Mouse (Mus musculus) kidney, embryonic 14.5 days (tissue): ENCODE data around the gene Crygc. TPM values are rescaled to one million over a fixed set of nuclear protein-coding genes. Genes with fewer than 3 reads are reported as not detected.

Source experiments
- ATAC-seq: fragments of 200-750 bp; cut with Nextera tagmentation; 2 replicates; pipeline ENCODE4 v1.8.0; 2017; ENCODE audit warnings: moderate number of reproducible peaks, mild to moderate bottlenecking, moderate TSS enrichment, moderate library complexity; ENCODE audit not compliant: low FRiP score, low TSS enrichment
- H3K27ac ChIP-seq: fragments of 300-500 bp; sonication (generic); 2 replicates; pipeline ENCODE4 v1.5.1; 2014; ENCODE audit warnings: low read depth, mild to moderate bottlenecking, low read length, moderate library complexity, mixed read lengths
- H3K27me3 ChIP-seq: fragments of 300-500 bp; sonication (generic); 2 replicates; pipeline ENCODE4 v1.6.1; 2014; ENCODE audit warnings: mild to moderate bottlenecking, low read length; ENCODE audit not compliant: control insufficient read depth, insufficient read depth
- H3K36me3 ChIP-seq: fragments of 300-500 bp; sonication (generic); 2 replicates; pipeline ENCODE4 v1.6.1; 2014; ENCODE audit warnings: low read length, mixed read lengths; ENCODE audit not compliant: control insufficient read depth, insufficient read depth
- H3K4me1 ChIP-seq: fragments of 300-500 bp; sonication (generic); 2 replicates; pipeline ENCODE4 v1.6.1; 2014; ENCODE audit warnings: low read length, mixed read lengths; ENCODE audit not compliant: control insufficient read depth, insufficient read depth
- H3K4me2 ChIP-seq: fragments of 300-500 bp; sonication (generic); replicated peaks from 2 replicates; pipeline ENCODE4 v1.6.1; 2014; ENCODE audit warnings: low read depth, mild to moderate bottlenecking, low read length
- H3K4me3 ChIP-seq: fragments of 300-500 bp; sonication (generic); 2 replicates; pipeline ENCODE4 v1.5.1; 2014; ENCODE audit warnings: mild to moderate bottlenecking, low read length
- H3K9ac ChIP-seq: fragments of 300-500 bp; sonication (generic); 2 replicates; pipeline ENCODE4 v1.6.1; 2014; ENCODE audit warnings: low read depth, mild to moderate bottlenecking, low read length, moderate library complexity
- H3K9me3 ChIP-seq: fragments of 300-500 bp; sonication (generic); 2 replicates; pipeline ENCODE4 v1.6.1; 2016; ENCODE audit warnings: low read length; ENCODE audit not compliant: control insufficient read depth
- WGBS: fragments of 180-500 bp; shearing (Covaris S2); extraction: QIAGEN DNeasy Blood & Tissue Kit; methylation state at CpG from one replicate; pipeline ENCODE4 v1.1.7; 2014; 5-methylcytosine and 5-hydroxymethylcytosine counted together
- polyA plus RNA-seq: library from polyadenylated mRNA; unstranded; fragments of >200 nt; fragmentation: Nextera tagmentation; extraction: Ambion mirVana; gene quantifications from 2 replicates; pipeline ENCODE4 v1.2.1, GENCODE M21; 2014

Crygc gene
- polyA plus RNA-seq, 1 experiment from 2014 or later = not detected

DNA sequence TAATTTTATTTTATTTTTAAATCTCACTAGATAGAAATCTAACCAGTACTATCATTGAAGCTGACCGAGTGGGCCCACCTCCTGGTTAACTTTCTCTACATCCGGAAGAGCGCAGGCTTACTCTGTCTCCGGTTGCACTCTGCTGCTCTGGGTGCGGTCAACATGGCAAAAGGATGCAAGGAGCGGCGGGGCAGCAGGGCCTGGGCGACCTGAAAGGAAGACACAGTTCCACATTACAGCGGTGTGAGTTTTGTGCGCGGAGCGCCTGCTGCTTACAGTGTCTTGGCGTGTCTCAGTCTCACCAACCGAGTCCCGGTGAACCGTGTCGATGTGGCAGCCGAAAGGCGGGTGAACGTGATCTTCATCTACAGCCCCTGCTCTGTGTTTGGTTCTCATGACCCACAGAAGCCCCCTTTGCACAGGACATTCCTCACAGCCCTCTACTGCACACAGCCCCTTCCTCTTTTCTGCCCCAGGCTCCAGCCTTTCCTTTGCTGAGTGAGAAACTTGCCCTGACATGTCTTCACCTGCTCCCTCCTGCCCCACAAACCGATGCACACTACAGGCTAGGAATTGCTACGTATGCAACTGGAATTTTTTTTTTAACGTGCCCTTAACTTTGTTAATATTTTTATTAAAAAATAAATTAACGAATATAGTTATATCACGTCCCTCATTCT, 36.4 kb upstream of the Crygc start:
- H3K9ac ChIP-seq = 0 out of 2 replicates have a peak overlapping the region, but pooled peaks have one; percentile 20
- no peaks in the 10 kb centered on the region for H3K9me3 ChIP-seq
- H3K36me3 ChIP-seq = no peaks in the 10 kb centered on the region
- H3K4me1 ChIP-seq = peaks cover 5% of the 10 kb centered on the region; the same call in 1 of the 2 replicates
- ATAC-seq = no peak
- WGBS = 69% methylated on average over 25 of the region's 25 CpGs
- H3K4me2 ChIP-seq = no peak overlapping the region
- H3K4me3 ChIP-seq = no peak overlapping the region
- no peaks in the 10 kb centered on the region for H3K27me3 ChIP-seq
- H3K27ac ChIP-seq = no peak overlapping the region

DNA sequence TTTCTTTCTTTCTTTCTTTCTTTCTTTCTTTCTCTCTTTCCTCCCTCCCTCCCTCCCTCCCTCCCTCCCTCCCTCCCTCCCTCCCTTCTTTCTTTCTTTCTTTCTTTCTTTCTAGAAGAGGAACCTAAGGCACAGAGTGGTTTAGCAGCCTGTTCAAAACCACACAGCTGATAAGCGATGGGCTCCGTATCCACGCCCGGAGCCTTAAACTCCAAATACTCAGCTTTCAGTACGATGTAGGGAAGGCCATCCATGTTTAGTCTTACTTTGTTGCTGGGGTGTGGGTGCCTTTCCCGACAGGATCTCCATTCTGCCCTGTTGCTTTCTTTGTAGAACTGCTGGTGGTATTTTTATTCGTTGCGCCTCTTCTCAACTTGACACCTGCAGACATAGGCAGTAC, 35.7 kb upstream of the Crygc start:
- Histone ChIP-seq H3K4me1 (peaks cover 5% of the 10 kb centered on the region; the same call in 1 of the 2 replicates), H3K27ac (no peak overlapping the region), H3K36me3 (no peaks in the 10 kb centered on the region), H3K9me3 (no peaks in the 10 kb centered on the region), H3K4me3 (no peak overlapping the region), H3K9ac (no peak overlapping the region), H3K4me2 (no peak overlapping the region), H3K27me3 (no peaks in the 10 kb centered on the region)
- ATAC-seq = no peak
- WGBS = 89% methylated on average over 8 of the region's 8 CpGs

DNA sequence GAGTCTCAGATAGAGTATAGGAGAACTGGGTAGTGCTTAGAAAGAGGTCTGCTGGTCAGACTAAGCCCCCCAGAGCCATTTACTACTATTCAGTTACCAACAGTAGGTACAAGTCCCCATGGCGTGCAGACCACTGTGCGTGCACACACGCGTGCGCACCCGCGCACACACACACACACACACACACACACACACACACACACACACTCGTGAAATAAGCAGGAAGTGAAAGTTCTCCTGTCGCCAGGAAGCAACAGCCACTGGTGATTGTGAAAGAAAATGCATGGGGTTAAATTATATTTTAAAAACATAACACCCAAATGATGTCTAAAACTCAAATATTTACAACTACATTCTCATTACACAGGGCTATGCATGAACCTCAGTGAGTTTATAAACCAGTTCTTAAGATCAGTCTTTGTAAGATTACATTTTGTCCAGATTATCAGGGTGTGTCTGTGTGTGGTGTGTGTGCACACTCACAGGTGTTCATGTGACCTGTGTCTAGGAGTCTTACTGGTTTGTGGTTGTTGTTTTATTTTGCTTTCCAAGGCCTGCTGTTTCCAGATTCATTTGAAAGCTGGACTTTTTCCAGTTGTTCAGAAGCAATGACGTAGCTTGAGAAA, 34.3 kb upstream of the Crygc start:
- H3K9me3 ChIP-seq = no peaks in the 10 kb centered on the region
- WGBS = 88% methylated on average over 10 of the region's 10 CpGs
- H3K36me3 ChIP-seq = no peaks in the 10 kb centered on the region
- H3K9ac ChIP-seq = no peak overlapping the region
- peaks cover 1% of the 10 kb centered on the region; the same call in 1 of the 2 replicates for H3K4me1 ChIP-seq
- no peak overlapping the region for H3K4me2 ChIP-seq
- no peak overlapping the region for H3K27ac ChIP-seq
- H3K4me3 ChIP-seq = no peak overlapping the region
- ATAC-seq = no peak
- no peaks in the 10 kb centered on the region for H3K27me3 ChIP-seq

DNA sequence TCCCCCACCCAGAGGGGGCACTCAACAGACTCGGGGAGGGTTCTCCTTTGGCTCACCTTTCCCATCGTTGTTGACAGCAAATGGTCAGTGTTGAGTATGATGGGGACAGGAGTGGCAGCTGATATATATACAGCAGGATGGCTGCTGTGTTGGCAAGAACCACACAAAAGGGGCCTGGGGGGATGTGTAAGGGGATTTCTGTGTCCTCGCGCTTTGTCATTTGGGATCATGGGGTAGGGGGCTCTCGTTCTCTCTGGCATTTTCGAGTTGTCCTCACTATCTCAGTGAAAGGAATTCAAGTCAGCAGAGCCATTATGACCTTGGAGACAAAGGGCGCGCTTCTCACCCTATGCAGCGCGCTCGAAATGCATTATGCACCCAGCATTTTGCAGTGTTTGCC, 29.8 kb upstream of the Crygc start, which contains the start of gene Cryga:
Gene Cryga (minus strand): TSS at position 101 of the 400 bp plus-strand sequence.
- H3K9ac ChIP-seq = no peak within 1 kb of the TSS
- ATAC-seq = no peak
- WGBS = 91% methylated on average over 11 of the region's 11 CpGs
- no peak within 1 kb of the TSS for H3K27ac ChIP-seq
- H3K9me3 ChIP-seq = no peaks in the 10 kb centered on the region
- no peak within 1 kb of the TSS for H3K4me2 ChIP-seq
- no peak within 1 kb of the TSS for H3K4me3 ChIP-seq
- H3K36me3 ChIP-seq = no peaks in the 10 kb centered on the region
- H3K27me3 ChIP-seq = no peaks in the 10 kb centered on the region
- H3K4me1 ChIP-seq = no peaks in the 10 kb centered on the region

DNA sequence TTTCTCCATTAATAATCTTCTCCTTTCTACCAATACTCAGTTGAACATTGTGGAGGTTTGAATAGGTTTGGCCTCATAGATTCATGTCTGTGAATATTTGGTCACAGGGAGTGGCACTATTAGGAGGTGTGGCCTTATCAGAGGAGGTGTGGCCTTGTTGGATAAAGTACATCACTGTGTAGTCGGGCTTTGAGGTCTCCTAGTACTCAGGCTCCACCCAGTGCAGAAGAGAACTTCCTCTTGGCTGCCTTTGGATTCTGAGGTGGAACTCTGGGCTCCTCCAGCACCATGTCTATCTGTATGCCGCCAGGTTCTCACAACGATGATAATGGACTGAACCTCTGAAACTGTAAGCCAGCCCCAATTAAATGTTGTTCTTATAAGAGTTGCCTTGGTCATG, 23.5 kb upstream of the Crygc start:
- Histone ChIP-seq H3K27me3 (no peaks in the 10 kb centered on the region), H3K9me3 (no peaks in the 10 kb centered on the region), H3K9ac (no peak overlapping the region), H3K4me3 (no peak overlapping the region), H3K36me3 (no peaks in the 10 kb centered on the region), H3K4me1 (no peaks in the 10 kb centered on the region), H3K27ac (no peak overlapping the region), H3K4me2 (no peak overlapping the region)
- 90% methylated on average over 3 of the region's 3 CpGs for WGBS
- ATAC-seq = no peak

DNA sequence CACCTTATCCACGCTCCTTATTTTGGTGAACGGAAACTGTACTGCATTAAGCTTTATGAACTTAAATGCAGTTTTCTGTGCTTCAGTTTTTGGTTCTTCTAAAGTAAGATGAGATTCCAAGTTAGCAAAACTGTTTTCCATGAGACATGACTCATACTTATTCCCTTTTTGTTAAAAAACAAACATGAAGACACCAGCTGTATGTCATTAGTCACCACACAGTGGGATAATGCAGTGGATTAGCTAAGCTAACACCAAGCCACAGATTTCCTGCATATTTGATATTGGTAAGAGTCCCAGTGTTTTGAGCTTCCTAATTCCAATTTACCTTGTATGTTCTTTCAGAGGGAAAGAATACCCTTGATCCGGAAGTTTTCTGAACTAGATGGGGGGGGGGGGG, 18.1 kb upstream of the Crygc start:
- Histone ChIP-seq H3K4me1 (no peaks in the 10 kb centered on the region), H3K9ac (no peak overlapping the region), H3K36me3 (no peaks in the 10 kb centered on the region), H3K27me3 (no peaks in the 10 kb centered on the region), H3K4me2 (no peak overlapping the region), H3K4me3 (no peak overlapping the region), H3K27ac (no peak overlapping the region), H3K9me3 (no peaks in the 10 kb centered on the region)
- ATAC-seq = no peak
- WGBS = 90% methylated on average over 3 of the region's 3 CpGs

DNA sequence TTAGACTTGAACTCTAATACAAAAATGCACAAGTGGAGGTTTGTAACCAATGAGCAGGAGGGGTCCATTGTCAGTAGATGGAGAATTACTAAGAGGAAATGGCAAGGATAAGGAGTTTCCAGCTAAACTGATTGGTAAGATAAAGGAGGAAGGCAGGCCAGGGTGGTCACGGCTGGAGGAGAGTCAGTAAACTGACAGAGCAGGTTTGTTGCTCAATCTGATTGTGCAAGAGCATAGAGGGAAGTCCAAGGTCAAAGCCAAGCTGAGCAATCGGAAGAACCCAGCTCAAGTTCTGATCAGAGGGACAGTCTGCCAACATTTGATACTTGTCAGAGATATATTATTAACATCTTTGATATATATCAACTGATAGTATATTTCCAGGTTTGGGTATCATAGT, 16.9 kb upstream of the Crygc start:
- H3K27ac ChIP-seq = no peak overlapping the region
- no peak overlapping the region for H3K4me2 ChIP-seq
- ATAC-seq = no peak
- no peaks in the 10 kb centered on the region for H3K4me1 ChIP-seq
- H3K9me3 ChIP-seq = no peaks in the 10 kb centered on the region
- H3K27me3 ChIP-seq = no peaks in the 10 kb centered on the region
- H3K9ac ChIP-seq = no peak overlapping the region
- H3K4me3 ChIP-seq = no peak overlapping the region
- WGBS = 63% methylated on average over 2 of the region's 2 CpGs
- no peaks in the 10 kb centered on the region for H3K36me3 ChIP-seq

DNA sequence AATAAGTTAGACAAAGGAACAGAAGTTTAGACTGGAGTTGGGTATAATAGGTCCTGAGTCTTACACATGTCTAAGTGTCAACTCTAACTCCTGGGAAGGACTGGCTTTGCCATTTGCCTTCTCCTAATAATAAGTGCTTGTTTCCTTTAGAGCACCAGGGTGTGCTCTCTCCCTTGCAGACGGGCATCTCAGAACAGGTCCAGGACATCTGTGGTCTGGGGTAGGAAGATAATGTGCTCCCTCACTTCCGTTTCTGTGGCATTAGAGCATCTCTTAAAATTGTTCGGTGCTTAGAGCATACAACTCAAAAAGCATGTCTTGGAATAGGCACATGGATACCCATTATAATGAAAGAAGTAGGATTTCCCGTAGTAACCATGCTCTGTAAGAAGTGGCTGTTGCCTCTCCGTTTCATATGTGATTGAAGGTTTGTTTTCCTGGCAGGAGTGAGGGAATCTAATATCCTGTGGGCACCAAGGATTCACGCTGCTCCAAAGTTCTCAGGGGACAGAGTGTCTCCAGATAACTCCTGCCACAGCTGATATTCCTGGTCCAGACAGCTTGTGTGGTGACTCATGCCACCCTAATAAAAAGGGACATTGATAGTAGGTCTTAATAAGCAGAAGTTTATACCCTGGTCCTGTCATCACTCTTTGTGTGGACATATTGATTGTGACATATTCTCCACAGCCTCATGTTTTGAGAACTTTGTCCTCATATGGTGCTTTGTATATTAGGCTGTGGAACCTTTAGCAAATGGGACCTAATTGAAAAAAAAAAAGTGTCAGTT, 15.3 kb upstream of the Crygc start:
- Histone ChIP-seq H3K27me3 (no peaks in the 10 kb centered on the region), H3K4me3 (no peak overlapping the region), H3K36me3 (no peaks in the 10 kb centered on the region), H3K9ac (no peak overlapping the region), H3K4me2 (no peak overlapping the region), H3K27ac (no peak overlapping the region), H3K4me1 (no peaks in the 10 kb centered on the region), H3K9me3 (no peaks in the 10 kb centered on the region)
- ATAC-seq = no peak
- WGBS = 66% methylated on average over 6 of the region's 6 CpGs

DNA sequence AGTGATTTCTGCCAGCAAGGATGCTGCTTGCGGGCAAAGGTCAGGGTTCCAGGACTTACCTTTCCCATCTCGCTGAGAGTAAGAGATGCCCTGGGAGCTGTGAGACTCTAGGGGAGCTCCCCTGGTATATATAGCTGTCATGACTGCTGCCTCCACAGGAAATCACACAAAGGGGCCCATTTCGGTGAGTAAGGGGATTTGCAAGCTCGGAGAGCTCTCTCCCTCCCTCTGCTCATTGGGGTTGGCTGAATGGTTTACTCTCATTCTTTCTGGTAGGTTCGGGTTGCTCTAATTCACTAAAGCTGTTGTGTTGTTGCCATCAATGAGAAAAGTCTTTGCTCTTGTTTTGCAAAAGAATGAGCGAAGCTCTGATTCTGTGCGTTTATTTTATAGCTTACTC, 8.7 kb upstream of the Crygc start, which contains the start of gene Crygb:
Gene Crygb (minus strand): TSS at position 101 of the 400 bp plus-strand sequence.
- H3K9me3 ChIP-seq = no peaks in the 10 kb centered on the region
- WGBS = 43% methylated on average over 7 of the region's 7 CpGs
- H3K4me2 ChIP-seq = no peak within 1 kb of the TSS
- no peaks in the 10 kb centered on the region for H3K4me1 ChIP-seq
- no peak within 1 kb of the TSS for H3K4me3 ChIP-seq
- no peak within 1 kb of the TSS for H3K27ac ChIP-seq
- H3K36me3 ChIP-seq = no peaks in the 10 kb centered on the region
- no peaks in the 10 kb centered on the region for H3K27me3 ChIP-seq
- no peak for ATAC-seq
- no peak within 1 kb of the TSS for H3K9ac ChIP-seq
